Mouse (Mus musculus) mesoderm, embryonic 11.5 days (tissue): ENCODE data around the gene Pnisr.

Source experiments
- DNase-seq: peaks from one replicate; pipeline ENCODE4 v3.0.0-alpha.2; 2012; ENCODE audit warnings: low read depth, low spot score

The Pnisr gene

DNA sequence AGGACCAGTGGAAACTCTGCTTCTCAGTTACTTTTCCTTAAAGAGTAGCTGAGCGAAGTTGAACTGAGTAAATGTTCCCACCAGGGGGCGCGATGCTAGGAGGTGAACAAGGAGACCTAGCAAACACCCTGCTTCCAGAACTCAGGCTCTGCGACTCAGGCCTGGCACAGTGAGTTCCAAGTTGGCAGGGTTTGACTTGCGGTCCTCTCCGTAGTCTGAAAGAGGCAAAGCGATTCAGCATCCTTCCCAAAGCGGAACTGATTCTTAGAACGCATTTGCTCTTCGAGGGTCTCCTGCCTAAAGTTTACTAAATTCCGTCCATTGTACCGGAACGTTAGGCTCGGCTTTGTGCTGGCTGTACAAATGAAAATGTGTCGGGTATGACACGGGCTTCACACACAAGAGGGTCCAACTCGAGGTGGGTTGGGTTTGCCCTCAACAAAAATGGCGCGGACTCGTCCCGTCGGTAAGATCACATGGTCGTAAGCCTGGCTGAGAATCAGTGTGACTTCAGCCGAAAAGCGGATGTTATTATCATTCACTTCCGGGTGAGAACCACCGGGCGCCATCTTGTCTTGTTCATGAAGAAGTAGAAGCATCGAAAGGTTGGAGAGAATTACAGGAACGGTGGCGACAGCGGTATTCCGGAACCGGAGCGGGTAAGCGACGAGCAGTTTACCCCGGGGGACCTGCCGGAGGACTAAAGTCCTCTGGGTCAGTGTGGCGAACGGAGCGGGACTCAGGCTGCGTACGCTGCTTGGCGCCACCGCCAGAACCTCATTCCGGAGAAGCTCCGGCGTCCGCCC, at the start of gene Pnisr:
Gene Pnisr, plus strand, starts transcription at position 103 of the 806 bp plus-strand sequence.
- DNase-seq = peak; percentile 97

DNA sequence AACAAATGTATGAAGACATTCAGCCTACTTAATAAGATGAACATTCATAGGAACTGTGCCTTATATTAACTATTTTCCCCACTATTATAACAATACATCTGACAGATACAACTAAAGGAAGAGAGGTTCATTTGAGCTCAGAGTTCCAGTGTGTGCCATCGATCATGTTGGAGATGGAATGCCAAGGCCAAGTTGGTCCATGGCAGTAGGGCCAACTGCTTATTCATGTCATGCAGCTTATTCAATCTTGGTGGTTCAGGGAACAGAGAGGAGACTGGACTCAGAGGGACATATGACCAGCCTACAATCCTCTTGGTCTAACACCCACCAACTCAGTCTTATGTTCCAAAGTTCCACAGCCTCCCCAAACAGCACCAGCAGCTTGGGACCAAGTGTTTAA, 46.4 kb upstream of the Pnisr start:
- DNase-seq = no peak

DNA sequence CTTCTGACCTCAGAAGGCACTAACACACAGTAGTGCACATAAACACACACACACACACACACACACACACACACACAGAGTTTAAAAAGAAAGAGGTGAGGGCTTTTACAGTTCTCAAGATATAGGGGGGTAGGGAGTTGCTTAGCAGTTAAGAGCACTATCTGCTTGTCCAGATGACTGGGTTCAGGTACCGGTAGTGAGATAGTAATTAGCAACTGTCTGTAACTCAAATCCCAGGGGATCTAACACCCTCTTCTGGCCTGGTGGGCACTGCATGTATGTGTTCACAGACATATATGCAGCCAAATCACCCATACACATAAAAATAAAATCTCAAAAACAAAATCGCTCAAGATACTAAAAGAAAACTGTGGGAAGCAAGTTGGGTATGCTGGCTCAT, 45.8 kb upstream of the Pnisr start:
- no peak for DNase-seq

DNA sequence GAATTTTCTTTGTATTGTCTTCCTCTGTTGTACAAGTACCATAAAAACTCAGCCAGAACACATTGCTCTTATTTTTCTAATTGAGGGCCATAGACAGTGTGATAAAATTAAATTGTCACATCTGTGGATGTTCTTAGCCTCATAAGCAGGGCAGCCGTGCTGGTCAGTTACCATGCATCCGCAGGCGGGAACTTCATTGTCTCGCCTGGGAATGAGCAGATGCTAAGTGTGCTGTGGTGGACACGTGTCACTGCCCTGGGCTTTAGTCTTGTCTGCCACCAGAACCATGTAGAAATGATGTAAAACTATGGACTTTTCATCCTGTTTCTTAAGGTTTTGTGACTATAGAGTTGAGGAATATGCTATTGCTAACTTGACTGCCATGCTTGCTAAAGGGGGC, 40.2 kb upstream of the Pnisr start:
- peak; percentile 18 for DNase-seq

DNA sequence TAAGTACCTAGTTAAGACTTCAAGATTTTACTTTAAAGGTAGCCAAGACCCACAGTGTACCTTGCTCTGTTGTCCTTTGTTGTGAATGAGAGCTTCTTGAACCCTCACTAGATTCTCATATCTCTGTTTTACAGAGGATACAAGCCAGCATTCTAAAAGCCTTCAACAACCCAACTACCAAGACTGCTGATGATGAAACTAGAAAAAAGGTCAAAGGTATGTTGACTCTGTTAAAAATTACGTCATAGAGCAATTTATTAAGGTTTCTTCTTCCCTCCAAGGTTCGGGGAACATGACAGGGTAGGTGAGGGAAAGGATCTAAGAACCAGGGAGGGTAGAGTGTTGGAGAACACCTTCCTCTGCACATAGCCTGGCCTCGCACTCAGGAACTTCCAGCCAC, 36.8 kb upstream of the Pnisr start:
- DNase-seq = no peak

DNA sequence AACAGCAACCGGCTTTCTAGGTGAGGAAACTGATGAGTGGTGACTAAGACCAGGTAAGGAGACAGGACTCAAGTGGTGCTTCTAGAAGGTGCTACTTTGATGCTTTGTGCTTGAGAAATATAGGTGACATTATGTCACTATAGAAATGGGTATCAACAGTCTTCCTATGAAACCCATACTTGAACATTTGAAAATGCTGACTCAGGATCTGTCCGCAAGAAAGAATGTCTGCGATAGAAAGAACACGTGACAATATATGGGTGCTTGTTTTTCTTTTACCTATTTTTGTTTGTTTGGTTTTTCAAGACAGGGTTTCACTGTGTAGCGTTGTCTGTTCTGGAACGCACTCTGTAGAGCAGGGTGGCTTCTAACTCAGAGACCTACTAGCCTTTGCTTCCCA, 34.7 kb upstream of the Pnisr start:
- no peak for DNase-seq

DNA sequence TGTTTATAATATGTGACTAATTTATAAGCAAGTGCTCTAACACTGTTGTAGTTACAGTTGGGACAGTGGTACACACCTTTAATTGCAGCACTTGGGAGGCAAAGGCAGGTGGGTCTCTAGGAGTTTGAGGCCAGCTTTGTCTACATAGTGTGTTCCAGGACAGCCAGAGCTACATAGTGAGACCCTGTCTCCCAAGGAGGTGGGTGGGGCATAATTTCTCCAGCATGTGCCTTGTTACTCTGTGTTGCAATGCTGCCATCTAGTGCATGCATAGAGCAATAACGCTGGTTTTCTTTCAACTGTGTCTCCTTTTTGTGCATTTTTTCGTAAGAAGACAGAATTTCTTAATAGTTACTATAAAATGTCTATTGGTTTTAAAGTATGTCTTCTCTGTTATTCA, 33.4 kb upstream of the Pnisr start:
- DNase-seq = peak; percentile 80

DNA sequence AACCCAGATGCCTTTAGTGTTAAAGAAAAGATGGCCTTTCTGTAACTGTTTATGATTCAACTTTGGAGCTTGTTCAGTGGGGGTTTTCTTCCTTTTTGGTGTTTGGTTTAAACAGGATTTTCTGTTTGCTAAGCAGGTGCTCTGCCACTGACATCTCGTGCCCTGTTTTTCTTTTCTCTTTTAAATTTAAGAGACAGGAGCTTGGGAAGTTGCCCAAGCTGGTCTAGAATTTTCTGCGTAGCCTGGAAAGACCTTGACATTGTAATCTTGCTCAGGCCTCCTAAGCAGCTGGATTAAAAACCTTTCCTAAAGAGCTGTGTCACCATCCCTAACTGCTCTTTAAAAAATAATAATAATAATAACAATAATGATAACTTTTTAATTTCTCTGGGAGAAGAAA, 20.8 kb upstream of the Pnisr start:
- no peak for DNase-seq

DNA sequence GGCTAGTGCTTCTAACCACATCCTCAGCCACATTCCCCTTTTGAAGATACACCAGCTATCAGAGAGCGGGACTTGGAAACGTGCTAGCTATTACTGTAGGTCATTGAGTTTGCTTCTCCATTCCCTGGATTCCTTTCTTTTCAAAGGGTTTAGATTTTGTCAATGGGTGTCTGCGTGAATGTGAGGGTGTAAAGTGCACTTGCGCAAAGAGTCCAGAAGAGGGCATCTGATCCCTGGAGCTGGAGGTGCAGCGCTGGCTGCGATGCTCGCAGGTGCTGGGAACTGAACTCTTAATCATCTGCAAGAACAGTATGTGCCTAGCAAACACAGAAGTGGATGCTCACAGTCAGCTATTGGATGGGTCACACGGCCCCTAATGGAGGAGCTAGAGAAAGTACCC, 14.5 kb upstream of the Pnisr start:
- no peak for DNase-seq

DNA sequence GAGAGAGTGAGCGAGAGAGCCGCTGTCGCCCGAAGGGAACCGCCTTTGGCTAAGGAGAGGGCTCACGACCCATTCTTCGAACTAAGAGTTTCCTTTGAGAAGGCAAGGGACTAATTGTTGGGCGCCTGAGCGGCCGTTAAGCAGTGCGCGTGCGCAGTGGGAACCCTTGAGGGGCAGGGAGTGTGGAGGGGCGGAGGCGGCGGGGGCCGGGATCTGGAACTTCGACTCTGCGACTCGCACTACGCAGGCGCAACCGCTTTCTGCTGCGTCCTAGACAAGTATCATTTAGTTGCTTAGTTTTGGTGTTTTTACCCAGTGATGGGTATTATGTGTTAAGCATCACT, 876 bp downstream of the Pnisr start:
- DNase-seq = peak; percentile 90

DNA sequence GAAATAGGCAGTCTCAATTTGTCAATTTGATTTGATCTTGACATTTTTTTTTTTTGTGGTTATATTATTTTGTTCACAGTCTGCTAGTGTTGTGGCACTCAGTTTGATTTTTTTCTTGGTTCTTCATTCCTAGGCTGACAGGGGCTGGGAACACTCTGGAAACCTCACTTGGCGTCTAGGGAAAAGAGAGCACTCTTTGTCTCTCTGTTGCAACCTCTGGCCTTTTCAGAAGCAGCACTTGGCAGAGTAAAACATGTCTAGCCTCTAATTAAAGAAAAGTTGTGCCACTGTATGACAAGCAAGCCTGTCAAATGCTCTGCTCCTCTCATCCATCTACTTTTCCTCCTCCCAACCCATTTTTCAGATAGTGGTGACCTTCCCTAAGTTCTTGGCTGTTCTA, 10.1 kb downstream of the Pnisr start:
- DNase-seq = no peak

DNA sequence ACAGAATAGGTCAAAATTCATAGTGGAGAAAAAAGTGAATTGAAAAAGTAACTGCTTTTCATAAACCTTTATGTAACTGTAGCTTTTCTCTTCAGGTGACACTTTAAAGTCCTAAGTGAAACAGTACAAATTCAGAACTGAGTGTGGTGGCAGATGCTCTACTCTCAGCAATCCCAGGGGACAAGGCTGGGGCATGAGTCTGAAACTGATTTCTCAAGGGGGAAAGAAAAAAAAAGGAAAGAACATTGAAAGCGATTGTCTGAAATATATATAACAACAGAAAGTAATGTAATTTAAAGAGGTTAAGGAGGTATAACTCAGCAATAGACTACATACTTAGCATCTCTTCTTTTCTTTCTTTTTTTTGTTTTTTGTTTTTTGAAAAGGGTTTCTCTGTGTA, 17.8 kb downstream of the Pnisr start:
- no peak for DNase-seq

DNA sequence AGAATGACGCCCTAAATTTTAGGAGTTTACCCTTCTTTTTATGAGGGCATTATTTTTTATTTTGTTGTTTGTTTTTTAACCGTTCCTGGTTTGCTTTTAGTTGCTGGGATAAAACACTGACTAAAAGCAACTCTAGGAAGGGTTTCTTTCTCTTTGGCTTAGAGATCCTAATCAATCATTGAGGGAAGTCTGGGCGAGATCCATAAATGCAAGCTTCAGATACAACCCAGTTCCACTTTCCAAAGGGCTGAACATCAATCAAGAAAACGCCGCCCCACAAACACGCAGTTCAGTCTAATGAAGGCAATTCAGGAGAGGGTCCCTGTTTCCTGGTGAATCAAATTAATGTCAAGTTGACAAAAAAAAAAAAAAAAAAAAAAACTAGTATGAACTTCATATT, 31.4 kb downstream of the Pnisr start:
- peak; percentile 8 for DNase-seq

DNA sequence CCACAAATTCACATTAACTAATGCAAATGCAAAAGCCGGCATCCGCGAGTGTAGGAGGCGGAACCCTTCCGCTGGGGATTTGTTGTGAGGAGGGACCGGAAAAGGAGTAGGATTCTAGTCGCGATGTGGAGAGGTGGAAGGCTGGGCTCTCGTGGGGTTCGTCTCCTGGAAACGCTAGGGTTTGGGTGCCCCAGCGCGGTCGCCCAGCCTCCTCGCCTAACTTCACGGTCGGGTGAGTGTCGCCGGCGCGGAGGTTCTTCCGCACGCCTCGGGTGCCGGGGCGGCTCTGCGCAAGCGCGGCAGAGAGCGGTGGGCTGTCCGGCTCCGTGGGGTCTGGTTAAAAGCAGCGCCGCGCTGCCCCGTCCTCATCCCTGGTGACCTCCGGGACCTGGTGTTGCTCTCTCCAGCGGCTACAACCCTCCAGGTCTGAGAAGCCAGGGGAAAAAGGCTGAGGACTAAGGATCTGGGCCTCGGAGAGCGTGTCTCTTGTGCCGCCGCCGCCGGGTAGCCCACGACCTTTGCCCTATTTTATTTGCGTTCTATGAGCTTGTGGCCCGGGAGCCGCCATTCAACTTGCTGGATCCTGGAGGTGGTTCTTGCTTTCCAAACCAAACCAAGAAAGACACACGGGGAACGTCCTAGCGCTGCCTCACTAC, 32.3 kb downstream of the Pnisr start, which contains the start of gene Coq3:
Gene Coq3, plus strand, starts transcription at position 109 of the 656 bp plus-strand sequence.
- DNase-seq = peak; percentile 85

DNA sequence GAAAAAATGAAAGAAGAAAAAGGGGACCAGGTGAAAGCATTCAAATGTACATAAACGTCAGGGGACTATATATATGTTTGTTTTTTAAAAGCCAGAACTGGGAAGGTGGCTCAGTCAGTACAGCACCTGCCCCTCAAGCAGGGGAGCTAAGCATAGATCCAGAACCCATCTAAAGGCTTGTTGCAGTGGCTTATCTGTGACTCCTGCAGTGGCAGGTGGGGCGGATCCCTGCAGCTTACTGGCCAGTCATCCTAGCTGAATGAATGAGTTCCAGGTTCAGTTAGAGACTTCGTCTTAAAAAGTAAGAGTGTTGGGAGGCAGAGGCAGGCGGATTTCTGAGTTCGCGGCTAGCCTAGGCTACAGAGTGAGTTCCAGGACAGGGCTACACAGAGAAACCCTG, 35.4 kb downstream of the Pnisr start:
- no peak for DNase-seq

DNA sequence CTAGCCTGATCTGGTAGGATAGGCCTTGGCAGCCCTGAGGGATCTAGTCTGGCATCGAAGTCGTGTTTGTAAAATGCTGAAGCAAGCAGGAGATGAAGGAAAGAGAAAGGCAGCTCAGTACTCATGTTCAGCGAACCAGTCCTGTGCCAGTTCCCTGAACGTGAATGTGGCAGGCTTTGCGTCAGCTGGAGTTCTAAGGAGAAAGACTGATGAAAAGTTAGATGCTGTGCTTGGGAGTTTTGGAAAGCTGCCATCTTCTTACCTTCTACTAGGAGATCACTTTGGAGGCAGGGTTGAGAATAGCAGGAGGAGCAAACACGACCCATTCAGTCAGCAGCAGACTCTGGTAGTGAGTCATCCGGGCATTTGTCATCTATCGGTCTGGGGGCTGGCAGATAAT, 38.4 kb downstream of the Pnisr start:
- no peak for DNase-seq
